Comparison of ENCODE assay signal across 25 mouse cellular contexts in genomic region chr11:30178193-30178592, GRCm38 (mm10).
A peak's percentile ranks its signal among the peaks of the same experiment; 100 is the strongest.
DNase-seq lines count a peak whose midpoint lies in the region; ATAC-seq and TF ChIP-seq lines count a peak whose summit lies in the region.
"Had no signal": no experiment of that assay in that cellular context is flagged by ENCODE, and none has a peak within 500 bp of the region (broad histone marks: within the 10 kb centered on the region; RNA-seq: fewer than 3 reads in every experiment).

No protein-coding gene starts in this region.

- no peaks in the 10 kb centered on the region; the same call in 1 of the 2 replicates for H3K79me2 ChIP-seq in MEL (ENCODE audit: control insufficient read depth, insufficient read depth, low read length, poor library complexity)

- TF ChIP-seq POLR2A in kidney, adult 2 months (IDR thresholded peaks at IDR 0.05; ENCODE audit: low read depth, low read length): no peak
- no peak for TF ChIP-seq POLR2A in MEL (IDR thresholded peaks at IDR 0.05; ENCODE audit: control insufficient read depth in 1 of 2, insufficient read depth in 1 of 2, low read depth in 1 of 2, low read length in 2 of 2, poor library complexity in 1 of 2)

- peak; percentile 62 to 66; a peak in 3 of 4 replicates for TF ChIP-seq EP300 in MEL (IDR thresholded peaks at IDR 0.05; ENCODE audit: low read depth in 1 of 2, low read length in 2 of 2)

- H3K4me3 ChIP-seq in heart, embryonic 15.5 days: no peak overlapping the region
- no peak overlapping the region for H3K4me3 ChIP-seq in heart, embryonic 10.5 days
- no peak overlapping the region for H3K4me3 ChIP-seq in kidney, embryonic 16.5 days (ENCODE audit: low read length)
- no peak overlapping the region for H3K4me3 ChIP-seq in kidney, adult 2 months (ENCODE audit: insufficient read depth, low read depth, low read length)
- H3K4me3 ChIP-seq in MEL (ENCODE audit: control insufficient read depth in 1 of 2, insufficient read depth in 1 of 2, low read depth in 2 of 2, low read length in 2 of 2): no peak overlapping the region
- H3K4me3 ChIP-seq: embryonic facial prominence, embryonic 13.5 days; embryonic facial prominence, embryonic 15.5 days; erythroblast, embryonic 14.5 days; forebrain, embryonic 10.5 days; forebrain, embryonic 12.5 days had no signal

- no peak overlapping the region for H3K4me2 ChIP-seq in heart, embryonic 15.5 days
- H3K4me2 ChIP-seq in kidney, embryonic 16.5 days (replicated peaks; ENCODE audit: low read depth, low read length): no peak overlapping the region
- H3K4me2 ChIP-seq: embryonic facial prominence, embryonic 13.5 days; embryonic facial prominence, embryonic 15.5 days; forebrain, embryonic 12.5 days had no signal

- H3K9ac ChIP-seq in heart, embryonic 15.5 days: no peak overlapping the region
- no peak overlapping the region for H3K9ac ChIP-seq in kidney, embryonic 16.5 days (replicated peaks; ENCODE audit: low read length)
- no peak overlapping the region for H3K9ac ChIP-seq in MEL (ENCODE audit: control insufficient read depth, low read depth, low read length, poor library complexity, severe bottlenecking)
- H3K9ac ChIP-seq: embryonic facial prominence, embryonic 13.5 days; embryonic facial prominence, embryonic 15.5 days; forebrain, embryonic 12.5 days had no signal

- H3K36me3 ChIP-seq in heart, embryonic 15.5 days: peaks cover 1% of the 10 kb centered on the region; the same call in 1 of the 2 replicates
- peaks cover 18% of the 10 kb centered on the region for H3K36me3 ChIP-seq in heart, embryonic 10.5 days
- no peaks in the 10 kb centered on the region for H3K36me3 ChIP-seq in kidney, embryonic 16.5 days (ENCODE audit: insufficient read depth, low read length)
- H3K36me3 ChIP-seq in kidney, adult 2 months (ENCODE audit: control insufficient read depth, insufficient read depth, low read length): no peaks in the 10 kb centered on the region; the same call in 1 of the 2 replicates
- H3K36me3 ChIP-seq in MEL (ENCODE audit: control insufficient read depth in 1 of 2, insufficient read depth in 2 of 2, low read length in 2 of 2): peaks cover 0 to 17% of the 10 kb centered on the region in 2 experiments; a peak in 2 of 4 replicates
- H3K36me3 ChIP-seq: embryonic facial prominence, embryonic 13.5 days; embryonic facial prominence, embryonic 15.5 days; forebrain, embryonic 12.5 days had no signal

- no peak for TF ChIP-seq RAD21 in MEL (IDR thresholded peaks at IDR 0.05; ENCODE audit: low read depth, low read length)

- no peak for TF ChIP-seq CTCF in kidney, adult 2 months (conservative IDR thresholded peaks at IDR 0.05; ENCODE audit: insufficient read depth, insufficient read length, low read depth, low read length)
- no peak for TF ChIP-seq CTCF in MEL (IDR thresholded peaks at IDR 0.05 in 2 of 3, conservative IDR thresholded peaks at IDR 0.05 in 1 of 3; ENCODE audit: control insufficient read depth in 1 of 3, insufficient read depth in 1 of 3, low read depth in 2 of 3, low read length in 3 of 3, poor library complexity in 1 of 3, severe bottlenecking in 1 of 3)

- H3K9me3 ChIP-seq in heart, embryonic 15.5 days (replicated peaks): no peaks in the 10 kb centered on the region
- H3K9me3 ChIP-seq in heart, embryonic 10.5 days: no peaks in the 10 kb centered on the region
- H3K9me3 ChIP-seq in kidney, embryonic 16.5 days (ENCODE audit: low read length): no peaks in the 10 kb centered on the region
- no peaks in the 10 kb centered on the region for H3K9me3 ChIP-seq in MEL (replicated peaks; ENCODE audit: insufficient read depth, low read length)
- H3K9me3 ChIP-seq: embryonic facial prominence, embryonic 13.5 days; embryonic facial prominence, embryonic 15.5 days; forebrain, embryonic 10.5 days; forebrain, embryonic 12.5 days; G1E had no signal

- peaks cover 21% of the 10 kb centered on the region for H3K4me1 ChIP-seq in heart, embryonic 15.5 days (replicated peaks)
- H3K4me1 ChIP-seq in heart, embryonic 10.5 days: 0 out of 2 replicates have a peak, but pooled peaks cover 7% of the 10 kb centered on the region
- H3K4me1 ChIP-seq in kidney, embryonic 16.5 days (ENCODE audit: insufficient read depth, low read length): peaks cover 35% of the 10 kb centered on the region
- peaks cover 32% of the 10 kb centered on the region for H3K4me1 ChIP-seq in kidney, adult 2 months (ENCODE audit: control insufficient read depth, insufficient read depth, low read length)
- H3K4me1 ChIP-seq in MEL (ENCODE audit: control insufficient read depth in 1 of 2, insufficient read depth in 2 of 2, low read length in 2 of 2): peaks cover 9 to 21% of the 10 kb centered on the region in 2 experiments; a peak in 3 of 4 replicates

- 76% methylated on average over 2 of the region's 2 CpGs for WGBS in heart, embryonic 15.5 days
- 89% methylated on average over 2 of the region's 2 CpGs for WGBS in heart, embryonic 10.5 days
- 97% methylated on average over 2 of the region's 2 CpGs for WGBS in kidney, embryonic 16.5 days
- WGBS in kidney, adult 2 months: 87% methylated on average over 2 of the region's 2 CpGs

- no peaks in the 10 kb centered on the region for H3K27me3 ChIP-seq in heart, embryonic 15.5 days
- no peaks in the 10 kb centered on the region for H3K27me3 ChIP-seq in heart, embryonic 10.5 days (ENCODE audit: insufficient read depth, poor library complexity, severe bottlenecking)
- no peaks in the 10 kb centered on the region for H3K27me3 ChIP-seq in kidney, embryonic 16.5 days (ENCODE audit: insufficient read depth, low read length)
- H3K27me3 ChIP-seq in kidney, adult 2 months (replicated peaks; ENCODE audit: control insufficient read depth, insufficient read depth, low read length): no peaks in the 10 kb centered on the region
- no peaks in the 10 kb centered on the region for H3K27me3 ChIP-seq in MEL (ENCODE audit: control insufficient read depth in 1 of 2, insufficient read depth in 2 of 2, low read length in 2 of 2)
- H3K27me3 ChIP-seq: CH12.LX; embryonic facial prominence, embryonic 13.5 days; embryonic facial prominence, embryonic 15.5 days; forebrain, embryonic 12.5 days had no signal

- no peak for DNase-seq in heart, embryonic 10.5 days (ENCODE audit: low spot score)
- DNase-seq in kidney, adult 2 months: no peak
- peak; percentile 24 for DNase-seq in MEL (ENCODE audit: low read depth, low spot score)
- DNase-seq: adrenal gland, adult 2 months; adrenal gland, postnatal 10 days; adrenal gland, postnatal 25 days; B cell, adult 2 months; cerebellum, adult 11 months; cerebellum, adult 18-20 months; cerebellum, adult 8-10 months; cerebellum, adult 9-11 months; cerebellum, postnatal 14 days; cerebellum, postnatal 36 days; embryo, embryonic 11 days had no signal

- ATAC-seq in heart, embryonic 15.5 days (replicated peaks; ENCODE audit: insufficient number of reproducible peaks, insufficient read depth, low FRiP score, low read depth): no peak
- ATAC-seq in kidney, embryonic 16.5 days (ENCODE audit: low FRiP score, low TSS enrichment): no peak
- ATAC-seq: forebrain, embryonic 14.5 days; forebrain, embryonic 16.5 days had no signal

- peak overlapping the region; percentile 4; the same call in 1 of the 2 replicates for H3K27ac ChIP-seq in heart, embryonic 15.5 days
- no peak overlapping the region for H3K27ac ChIP-seq in heart, embryonic 10.5 days
- peak overlapping the region; percentile 48; the same call in 1 of the 2 replicates for H3K27ac ChIP-seq in kidney, embryonic 16.5 days (ENCODE audit: low read length)
- H3K27ac ChIP-seq in kidney, adult 2 months (ENCODE audit: insufficient read depth, low read depth, low read length): no peak overlapping the region
- H3K27ac ChIP-seq in MEL (ENCODE audit: control insufficient read depth, low read depth, low read length): no peak overlapping the region
- H3K27ac ChIP-seq: embryonic facial prominence, embryonic 13.5 days; embryonic facial prominence, embryonic 15.5 days; forebrain, embryonic 10.5 days; forebrain, embryonic 12.5 days had no signal

TF ChIP-seq in MEL, 35 proteins besides CTCF, POLR2A, EP300 and RAD21:
- peak; percentile 45; the same call in 1 of the 2 replicates for TF ChIP-seq BHLHE40 (IDR thresholded peaks at IDR 0.05; ENCODE audit: borderline replicate concordance, low read depth, low read length)
- no peak for TF ChIP-seq USF1 (IDR thresholded peaks at IDR 0.05; ENCODE audit: low read depth, low read length)
- peak; percentile 73 for TF ChIP-seq GATA1 (IDR thresholded peaks at IDR 0.05; ENCODE audit: low read depth, low read length)
- peak; percentile 93 for TF ChIP-seq RCOR1 (IDR thresholded peaks at IDR 0.05; ENCODE audit: low read depth, low read length)
- no peak for TF ChIP-seq ELF1 (IDR thresholded peaks at IDR 0.05; ENCODE audit: low read depth, low read length)
- TF ChIP-seq ETS1 (IDR thresholded peaks at IDR 0.05; ENCODE audit: low read depth, low read length): peak; percentile 62
- TF ChIP-seq ZNF384 (IDR thresholded peaks at IDR 0.05; ENCODE audit: low read depth, low read length): peak; percentile 91
- peak; percentile 64 for TF ChIP-seq TCF12 (IDR thresholded peaks at IDR 0.05; ENCODE audit: low read depth, low read length)
- TF ChIP-seq GABPA (IDR thresholded peaks at IDR 0.05; ENCODE audit: low read depth, low read length): no peak
- no peak for TF ChIP-seq MYB (IDR thresholded peaks at IDR 0.05; ENCODE audit: low read depth, low read length)
- TF ChIP-seq MXI1 (IDR thresholded peaks at IDR 0.05; ENCODE audit: low read depth, low read length): no peak

Comparison
In these comparisons a context has a peak if more than half of its experiments do, and no peak if none do; other contexts are left out.
1. H3K27ac ChIP-seq: peak in heart, embryonic 15.5 days (single experiment) and kidney, embryonic 16.5 days (single experiment); none in heart, embryonic 10.5 days (single experiment), kidney, adult 2 months (single experiment) and MEL (single experiment).